Mouse (Mus musculus): ENCODE measurements around the gene Syk.

Syk gene

DNA sequence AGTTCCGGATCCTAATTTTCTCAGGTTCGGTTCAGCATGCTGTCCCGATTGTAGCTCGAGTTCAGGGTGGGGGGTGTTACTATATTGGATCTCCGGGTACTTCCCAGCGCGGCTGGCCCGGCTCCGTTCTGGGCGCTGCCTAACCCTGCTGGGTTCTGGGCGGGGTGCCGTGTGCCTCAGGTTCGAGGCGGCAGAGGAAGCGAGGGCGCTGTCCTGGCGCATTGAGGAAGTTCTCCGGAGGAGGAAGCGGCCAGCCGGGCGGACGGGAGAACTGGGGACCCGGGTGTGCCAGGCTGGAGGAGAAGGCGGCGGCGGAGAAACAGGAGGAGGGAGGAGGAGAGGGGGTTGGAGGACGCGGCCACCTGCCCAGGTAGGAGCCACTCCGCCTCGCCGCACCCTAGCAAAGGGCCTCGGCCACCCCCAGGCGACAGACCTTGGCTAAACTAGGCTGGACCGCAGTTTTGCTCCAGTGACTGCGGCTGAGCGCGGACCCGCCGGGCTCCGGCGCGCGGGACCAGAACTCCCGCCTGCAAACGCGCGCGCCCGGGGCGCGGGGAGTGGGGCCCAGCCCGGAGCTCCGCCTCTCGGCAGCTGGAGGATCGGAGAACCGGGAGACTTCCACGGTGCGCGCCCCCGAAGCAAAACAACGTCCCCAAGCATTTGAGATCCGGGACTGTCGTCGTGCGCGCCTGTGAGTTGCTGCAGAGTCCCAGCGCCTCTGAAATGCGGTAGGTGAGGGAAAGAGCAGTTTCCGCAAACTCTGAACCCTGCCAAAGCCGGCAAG, at the start of gene Syk:
Gene Syk, plus strand, starts transcription at position 296 of the 784 bp plus-strand sequence.
- peak; percentile 57 for DNase-seq (ENCODE audit: low spot score)

DNA sequence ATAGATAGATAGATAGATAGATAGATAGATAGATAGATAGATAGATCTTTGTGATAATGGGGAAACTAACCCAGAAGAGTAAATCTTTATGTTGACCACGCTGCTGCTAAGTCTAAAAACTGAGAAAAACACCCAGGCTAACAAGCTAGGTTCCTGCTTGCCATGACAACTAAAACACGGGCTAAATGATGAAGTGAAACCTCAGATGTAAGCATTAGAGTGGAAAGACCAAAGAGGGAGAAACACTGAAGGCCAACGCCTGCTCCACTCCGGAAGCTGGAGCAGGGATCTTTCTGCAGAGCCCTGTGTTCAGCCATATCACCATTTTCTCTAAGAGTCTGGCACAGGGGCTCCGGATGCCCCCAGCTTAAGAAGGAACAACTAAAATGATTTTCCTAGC, 49.3 kb upstream of the Syk start:
- no peak for DNase-seq (ENCODE audit: low spot score)

- DNase-seq (ENCODE audit: low spot score): peak; percentile 57
Measured at GRCm38 (mm10) chr13:52535542-52535941, 47.4 kb upstream of the Syk start.

- DNase-seq (ENCODE audit: low spot score): no peak
Measured at GRCm38 (mm10) chr13:52537754-52538587, 45.0 kb upstream of the Syk start.

- DNase-seq (ENCODE audit: low spot score): no peak
Measured at GRCm38 (mm10) chr13:52538588-52539116, 44.3 kb upstream of the Syk start.

DNA sequence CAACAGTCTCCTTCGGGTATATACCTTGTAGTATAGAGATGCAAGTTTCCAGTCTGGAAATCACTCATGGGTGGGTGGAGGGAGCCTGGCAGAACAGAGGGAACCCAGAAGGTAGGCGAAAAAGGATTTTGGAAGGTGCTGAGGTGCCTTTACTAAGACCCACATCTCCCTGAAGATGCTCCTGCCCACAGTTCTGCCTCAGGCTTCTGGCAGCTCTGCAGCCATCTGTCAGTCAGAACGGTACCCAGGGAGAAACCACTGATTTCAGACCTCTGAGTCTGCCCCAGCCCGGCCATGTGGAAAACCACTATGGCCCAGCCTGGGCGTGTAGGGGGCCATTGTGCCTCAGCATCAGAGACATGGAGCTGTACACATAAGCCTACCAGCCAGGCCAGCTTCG, 43.5 kb upstream of the Syk start:
- no peak for DNase-seq (ENCODE audit: low spot score)

GRCm38 (mm10) chr13:52541385-52542035, 41.5 kb upstream of the Syk start:
- DNase-seq (ENCODE audit: low spot score): no peak

- no peak for DNase-seq (ENCODE audit: low spot score)
Measured at GRCm38 (mm10) chr13:52542036-52542526, 40.9 kb upstream of the Syk start.

- DNase-seq (ENCODE audit: low spot score): no peak
Measured at GRCm38 (mm10) chr13:52542636-52543035, 40.3 kb upstream of the Syk start.

- no peak for DNase-seq (ENCODE audit: low spot score)
Measured at GRCm38 (mm10) chr13:52546288-52546687, 36.7 kb upstream of the Syk start.

GRCm38 (mm10) chr13:52550690-52551193, 32.2 kb upstream of the Syk start:
- no peak for DNase-seq (ENCODE audit: low spot score)

DNA sequence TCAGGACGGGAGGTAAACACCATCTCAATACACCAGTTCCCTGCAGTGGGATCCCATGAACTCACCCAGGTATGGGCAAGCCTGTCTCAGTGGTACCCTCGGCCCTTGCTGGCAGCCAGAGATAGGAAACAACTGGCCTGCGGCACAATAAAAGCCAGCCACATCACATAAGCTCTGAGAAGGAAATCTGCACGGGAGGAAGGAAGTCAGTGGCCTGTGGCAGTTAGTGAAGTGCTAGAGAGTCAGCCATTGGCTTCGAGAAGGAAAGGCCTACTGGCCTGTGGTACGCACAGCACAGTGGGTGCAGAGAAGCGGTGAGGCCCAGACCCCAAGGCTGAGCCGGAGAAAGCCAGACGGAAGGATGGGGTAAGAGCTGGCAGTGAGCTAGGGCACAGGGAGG, 31.7 kb upstream of the Syk start:
- DNase-seq (ENCODE audit: low spot score): no peak

DNA sequence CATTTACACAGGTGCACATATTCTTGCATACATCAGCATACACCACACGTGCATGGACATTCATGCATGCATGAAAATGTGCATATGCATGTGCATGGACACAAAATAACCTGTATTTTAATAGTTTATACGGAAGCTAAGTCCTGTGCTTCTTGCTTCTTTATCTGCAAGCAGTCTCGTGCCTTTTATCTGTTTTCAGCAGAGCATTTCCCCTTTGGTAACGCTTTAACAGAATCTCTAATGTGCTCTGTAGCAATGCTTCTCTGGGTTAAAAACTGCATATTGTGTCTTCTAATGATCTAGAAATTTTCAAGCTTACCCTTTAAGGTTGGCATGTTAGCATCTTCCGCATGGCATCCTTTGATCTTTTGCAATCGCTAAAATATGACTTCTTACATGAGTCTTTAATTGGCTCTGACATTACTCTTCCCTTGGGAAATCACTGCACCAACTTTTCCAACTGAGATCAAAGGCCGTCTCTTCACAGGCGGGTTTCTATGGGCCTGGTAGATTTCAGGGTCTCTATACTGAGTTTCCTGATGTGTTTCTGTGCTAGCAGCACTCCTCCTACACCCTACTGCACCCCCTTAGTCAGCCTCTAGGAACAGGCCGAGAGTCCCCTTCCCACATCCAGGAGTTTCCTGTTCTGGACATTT, 30.0 kb upstream of the Syk start:
- no peak for DNase-seq (ENCODE audit: low spot score)

DNA sequence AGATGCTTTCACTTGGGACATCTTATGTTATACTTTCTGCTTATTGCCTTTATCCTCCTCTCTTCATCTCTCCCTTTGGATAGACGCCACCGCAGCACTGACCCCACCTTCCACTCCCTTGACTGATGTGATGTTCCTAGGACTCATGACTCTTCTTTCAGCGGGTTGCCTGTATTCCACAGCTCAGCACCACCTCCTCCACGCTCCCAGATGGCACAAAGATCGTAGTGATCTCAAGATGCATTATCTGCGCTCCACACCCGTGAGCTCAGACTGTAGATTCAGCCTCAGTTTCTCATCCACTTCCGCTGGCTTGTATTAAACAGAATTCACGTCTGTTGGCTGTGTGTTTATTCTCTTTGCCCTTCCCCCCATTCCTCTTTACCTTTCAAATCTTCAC, 28.3 kb upstream of the Syk start:
- DNase-seq (ENCODE audit: low spot score): no peak

- DNase-seq (ENCODE audit: low spot score): no peak
Measured at GRCm38 (mm10) chr13:52557421-52557820, 25.6 kb upstream of the Syk start.

DNA sequence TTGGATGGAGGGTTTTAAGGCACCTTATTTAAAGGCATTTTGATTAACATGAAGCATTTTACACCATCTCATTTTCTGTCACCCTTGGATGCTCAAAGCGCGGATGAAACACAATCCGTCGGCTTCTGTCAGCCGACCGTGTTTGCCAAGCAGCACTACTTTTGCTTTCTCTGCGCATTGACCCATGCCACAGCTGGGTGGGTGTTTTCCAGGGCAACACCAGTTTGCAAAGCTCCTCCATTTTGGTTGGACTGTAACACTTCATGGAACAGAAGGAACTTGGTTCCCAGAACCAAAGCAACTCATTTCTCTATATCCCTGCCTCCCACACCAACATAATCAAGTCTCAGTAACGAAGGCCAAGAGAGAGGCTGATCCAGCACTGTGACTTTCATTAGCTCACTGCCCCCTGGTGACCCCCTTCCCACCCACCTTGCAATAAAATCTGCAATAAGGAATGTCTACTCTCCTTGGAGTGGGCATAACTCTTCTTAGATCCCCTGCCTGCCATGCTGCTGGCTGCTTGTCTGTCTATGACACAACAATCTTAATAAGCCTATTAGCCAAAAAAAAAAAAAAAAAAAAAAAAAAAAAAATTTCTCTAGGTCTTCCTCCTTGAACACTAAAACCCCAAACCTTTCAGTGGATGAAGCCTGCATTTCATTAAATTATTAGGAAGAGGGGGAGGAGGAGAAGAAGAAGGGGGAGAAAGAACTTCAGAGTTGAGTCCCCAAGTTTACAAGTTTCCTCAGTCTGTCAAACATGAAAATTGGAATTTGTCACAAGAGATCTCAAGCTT, 21.4 kb upstream of the Syk start:
- DNase-seq (ENCODE audit: low spot score): no peak

- no peak for DNase-seq (ENCODE audit: low spot score)
Measured at GRCm38 (mm10) chr13:52562166-52562571, 20.8 kb upstream of the Syk start.

DNA sequence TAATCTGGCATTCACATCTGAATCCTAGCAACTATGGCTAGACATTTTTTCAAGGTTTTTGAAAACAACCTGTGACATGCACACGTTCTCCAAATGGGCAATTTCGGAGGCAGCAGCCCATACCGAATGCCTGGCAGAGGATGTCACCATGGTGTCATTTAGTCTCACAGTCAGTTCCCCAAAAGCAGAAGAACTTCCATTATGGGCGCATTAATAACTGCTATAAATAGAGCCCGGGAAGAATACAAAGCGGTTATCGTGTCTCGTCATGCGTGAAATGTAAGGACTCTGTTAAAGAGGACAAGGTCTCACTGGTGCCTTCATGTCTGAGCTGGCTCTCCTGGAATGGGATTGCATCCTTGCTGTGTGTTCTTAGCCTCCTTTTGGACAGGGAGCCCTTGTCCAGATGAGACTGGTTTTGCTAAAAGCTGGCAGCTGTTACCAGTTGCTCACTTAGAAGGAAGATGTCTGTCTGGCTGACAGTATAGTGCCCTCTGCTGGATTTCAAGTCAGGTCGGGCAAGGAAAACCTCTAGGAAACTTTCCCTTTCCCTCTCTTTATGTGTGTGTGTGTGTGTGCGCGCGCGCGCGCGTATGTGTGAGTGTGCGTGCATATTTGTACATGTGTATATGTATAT, 17.8 kb upstream of the Syk start:
- DNase-seq (ENCODE audit: low spot score): no peak

GRCm38 (mm10) chr13:52566188-52566760, 16.7 kb upstream of the Syk start:
- DNase-seq (ENCODE audit: low spot score): no peak

DNA sequence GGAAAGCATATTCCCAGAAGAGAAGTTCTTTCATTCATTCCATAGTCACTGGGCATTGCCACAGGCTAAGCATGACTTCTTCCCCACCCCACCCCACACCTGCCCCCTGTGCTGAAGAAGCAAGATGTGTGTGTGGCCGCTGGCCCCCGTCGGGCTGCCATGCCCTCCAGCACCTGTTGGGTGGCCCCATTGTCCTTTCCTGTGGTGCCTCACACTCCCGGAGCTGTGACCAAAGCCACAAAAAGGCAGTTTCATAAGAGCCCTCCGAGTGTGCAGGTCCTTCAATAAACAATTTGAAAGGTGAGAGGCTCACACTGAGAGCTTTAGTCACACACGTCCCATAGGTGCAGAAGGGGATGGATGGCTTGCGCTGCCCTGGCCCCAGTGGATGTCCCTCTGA, 16.2 kb upstream of the Syk start:
- no peak for DNase-seq (ENCODE audit: low spot score)

Measured in lung, postnatal 25 days (tissue).